ENCODE assay signal across 9 mouse cellular contexts in genomic region chr5:103999738-104000137, GRCm38 (mm10). TPM values are rescaled to one million over a fixed set of nuclear protein-coding genes. Genes with fewer than 3 reads are reported as not detected.
A peak's percentile ranks its signal among the peaks of the same experiment; 100 is the strongest.
DNase-seq lines count a peak whose midpoint lies in the region; ATAC-seq lines count a peak whose summit lies in the region.
"Had no signal": no experiment of that assay in that cellular context is flagged by ENCODE, and none has a peak within 500 bp of the region (broad histone marks: within the 10 kb centered on the region; RNA-seq: fewer than 3 reads in every experiment).

No protein-coding gene starts in this region.

- DNase-seq in CD4-positive, CD25-positive, alpha-beta regulatory T cell, adult 2 months (ENCODE audit: low read depth, low spot score): peak; percentile 90
- DNase-seq in adrenal gland, adult 2 months: peak; percentile 83
- DNase-seq in embryo, embryonic 11 days: peak; percentile 89
- DNase-seq in gastrocnemius, postnatal 36 days: peak; percentile 68 to 73
- DNase-seq in liver, embryonic 11.5 days (ENCODE audit: low spot score): peak; percentile 62
- peak; percentile 42 for DNase-seq in ovary, adult 18-20 months (ENCODE audit: low spot score)
- DNase-seq in thymus, adult 18-20 months: peak; percentile 48 to 50

- intact Hi-C loops in gastrocnemius, postnatal 36 days (cut with DNase I): loop anchor here (2.0 to 5.0 kb wide), 2 partner anchors 39 to 58 kb away; no protein-coding TSS in a partner anchor

- peaks cover 12% of the 10 kb centered on the region for H3K4me1 ChIP-seq in kidney, embryonic 15.5 days
- H3K4me1 ChIP-seq in liver, embryonic 11.5 days (replicated peaks; ENCODE audit: control insufficient read depth, insufficient read depth, low read length): 0 out of 2 replicates have a peak, but pooled peaks cover 3% of the 10 kb centered on the region

- H3K9me3 ChIP-seq in kidney, embryonic 15.5 days (replicated peaks): no peaks in the 10 kb centered on the region
- no peaks in the 10 kb centered on the region for H3K9me3 ChIP-seq in liver, embryonic 11.5 days (ENCODE audit: control insufficient read depth, low read length)
- H3K9me3 ChIP-seq: heart, embryonic 13.5 days had no signal

- H3K27me3 ChIP-seq in kidney, embryonic 15.5 days: no peaks in the 10 kb centered on the region
- H3K27me3 ChIP-seq in liver, embryonic 11.5 days (replicated peaks; ENCODE audit: control insufficient read depth, insufficient read depth, low read length): no peaks in the 10 kb centered on the region
- H3K27me3 ChIP-seq: heart, embryonic 13.5 days had no signal

- 5% methylated on average over 5 of the region's 5 CpGs for WGBS in kidney, embryonic 15.5 days
- 3% methylated on average over 5 of the region's 5 CpGs for WGBS in liver, embryonic 11.5 days

- H3K27ac ChIP-seq in kidney, embryonic 15.5 days: no peak overlapping the region
- H3K27ac ChIP-seq in liver, embryonic 11.5 days (ENCODE audit: low read depth, low read length): no peak overlapping the region

- no peak overlapping the region for H3K9ac ChIP-seq in kidney, embryonic 15.5 days
- no peak overlapping the region for H3K9ac ChIP-seq in liver, embryonic 11.5 days (ENCODE audit: low read depth, low read length)
- H3K9ac ChIP-seq: heart, embryonic 13.5 days had no signal

- 0 out of 2 replicates have a peak, but pooled peaks have one; percentile 55 for ATAC-seq in kidney, embryonic 15.5 days (replicated peaks; ENCODE audit: low FRiP score)
- ATAC-seq in liver, embryonic 11.5 days (replicated peaks; ENCODE audit: low FRiP score): peak; percentile 62; the same call in 1 of the 2 replicates

- H3K36me3 ChIP-seq in kidney, embryonic 15.5 days: peaks cover 7% of the 10 kb centered on the region; the same call in 1 of the 2 replicates
- H3K36me3 ChIP-seq in liver, embryonic 11.5 days (ENCODE audit: control insufficient read depth, insufficient read depth, low read length): no peaks in the 10 kb centered on the region

- H3K4me3 ChIP-seq in kidney, embryonic 15.5 days (replicated peaks): no peak overlapping the region
- no peak overlapping the region for H3K4me3 ChIP-seq in liver, embryonic 11.5 days (ENCODE audit: low read depth, low read length)
- H3K4me3 ChIP-seq: heart, embryonic 13.5 days had no signal

- H3K4me2 ChIP-seq in kidney, embryonic 15.5 days: no peak overlapping the region
- H3K4me2 ChIP-seq in liver, embryonic 11.5 days: no peak overlapping the region
- H3K4me2 ChIP-seq: heart, embryonic 13.5 days had no signal

RNA-seq across cellular contexts. Expression of gene Hsd17b11, which starts 22.0 kb away (rescaled TPM):
- 10 to 100 TPM; 67.2 to 69.0 TPM for total RNA-seq in adrenal gland, adult 2 months (2021)
- 18.2 and 19.2 TPM in 2 replicates for polyA plus RNA-seq in adrenal gland, adult 2 months (2012; rRNA removed)
- total RNA-seq in gastrocnemius, postnatal 36 days (2021): 1 to 10 TPM; 6.7 to 8.3 TPM
- polyA plus RNA-seq in kidney, embryonic 15.5 days (2015; fragmentation: Nextera tagmentation; extraction: Ambion mirVana): 7.3 and 8.0 TPM in 2 replicates
- 1.7 and 2.5 TPM in 2 replicates for polyA plus RNA-seq in liver, embryonic 11.5 days (2014; fragmentation: Nextera tagmentation; extraction: Ambion mirVana)

RNA-seq across cellular contexts. Expression of gene Hsd17b13, which starts 22.5 kb away (rescaled TPM):
- 1 to 10 TPM in 1 of 2 experiments, not detected in 1; 1.4 TPM for total RNA-seq in adrenal gland, adult 2 months (2021)
- polyA plus RNA-seq in adrenal gland, adult 2 months (2012; rRNA removed): not detected in 2 replicates
- total RNA-seq in gastrocnemius, postnatal 36 days (2021): not detected
- 0.27 and 0.49 TPM in 2 replicates for polyA plus RNA-seq in kidney, embryonic 15.5 days (2015; fragmentation: Nextera tagmentation; extraction: Ambion mirVana)
- 0.32 TPM in 1 of 2 replicates, not detected in the other for polyA plus RNA-seq in liver, embryonic 11.5 days (2014; fragmentation: Nextera tagmentation; extraction: Ambion mirVana)

RNA-seq across cellular contexts. Expression of gene Nudt9, which starts 46.4 kb away (rescaled TPM):
- 10 to 100 TPM; 63.0 to 73.2 TPM for total RNA-seq in adrenal gland, adult 2 months (2021)
- polyA plus RNA-seq in adrenal gland, adult 2 months (2012; rRNA removed): 101 and 113 TPM in 2 replicates
- total RNA-seq in gastrocnemius, postnatal 36 days (2021): 10 to 100 TPM; 58.1 to 59.3 TPM
- 59.9 and 64.1 TPM in 2 replicates for polyA plus RNA-seq in kidney, embryonic 15.5 days (2015; fragmentation: Nextera tagmentation; extraction: Ambion mirVana)
- 103 and 110 TPM in 2 replicates for polyA plus RNA-seq in liver, embryonic 11.5 days (2014; fragmentation: Nextera tagmentation; extraction: Ambion mirVana)
